Mouse (Mus musculus) lung, adult 2 months (tissue): ENCODE measurements around the gene Trub1. TPM values are rescaled to one million over a fixed set of nuclear protein-coding genes. Genes with fewer than 3 reads are reported as not detected.

Experiments used
- DNase-seq: peaks from one replicate; pipeline ENCODE4 v3.0.0; 2022
- H3K4me1 ChIP-seq: fragments of 200-500 bp; 2 replicates; pipeline ENCODE4 v1.6.1; 2011; ENCODE audit warnings: low read length; ENCODE audit not compliant: control insufficient read depth, insufficient read depth
- H3K4me3 ChIP-seq: fragments of 200-500 bp; replicated peaks from 2 replicates; pipeline ENCODE3; 2011; ENCODE audit warnings: low read depth, mild to moderate bottlenecking, control low read depth, low read length; ENCODE audit errors: extremely low read depth
- CTCF ChIP-seq: fragments of 200-500 bp; IDR thresholded peaks from 2 replicates; pipeline ENCODE4 v1.5.1; 2011; ENCODE audit warnings: mild to moderate bottlenecking, low read length, control low read depth; ENCODE audit not compliant: insufficient read depth
- POLR2A ChIP-seq: fragments of 200-500 bp; IDR thresholded peaks from 2 replicates; pipeline ENCODE4 v1.6.1; 2011; ENCODE audit warnings: low read depth, mild to moderate bottlenecking, control low read depth, low read length, borderline replicate concordance; ENCODE audit errors: extremely low read depth
- WGBS: fragments of 180-500 bp; shearing (Covaris S2); methylation state at CpG from one replicate; pipeline ENCODE4 v1.1.7; 2018; 5-methylcytosine and 5-hydroxymethylcytosine counted together
- polyA plus RNA-seq: library from polyadenylated mRNA; depleted of rRNA; stranded (reverse); fragments of >200 nt; gene quantifications from 2 replicates; pipeline ENCODE4 v1.2.3, GENCODE M21; 2012; rRNA removed

Trub1 gene
- polyA plus RNA-seq, 1 experiment = 3.4 TPM

- DNase-seq = no peak
- no peak for TF ChIP-seq CTCF
- no peak overlapping the region for H3K4me3 ChIP-seq
- no peaks in the 10 kb centered on the region for H3K4me1 ChIP-seq
- 73% methylated on average over 7 of the region's 7 CpGs for WGBS
Measured at GRCm38 (mm10) chr19:57537510-57538182, 84.9 kb downstream of the Trub1 start.

DNA sequence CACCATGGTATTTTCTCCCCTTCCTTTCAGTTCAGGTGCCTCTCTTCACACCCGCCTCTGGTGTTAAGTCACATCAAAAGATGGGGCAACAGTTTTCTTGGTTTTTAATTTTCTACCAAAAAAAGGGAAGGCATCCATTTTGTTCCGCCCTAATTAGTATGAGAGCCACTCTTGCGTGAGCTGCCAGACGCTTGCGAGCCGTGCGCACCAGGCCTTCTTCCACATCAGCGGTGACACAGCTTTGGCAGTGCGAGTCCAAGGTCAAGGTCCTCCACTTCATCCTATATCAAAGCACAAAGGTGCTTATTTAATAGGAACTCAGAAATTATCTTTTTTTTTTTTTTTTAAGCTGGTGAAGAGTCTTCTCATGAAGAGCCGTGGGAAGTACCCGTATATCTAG, 87.4 kb downstream of the Trub1 start:
- no peak for DNase-seq
- TF ChIP-seq POLR2A = no peak
- no peak for TF ChIP-seq CTCF
- no peak overlapping the region for H3K4me3 ChIP-seq
- H3K4me1 ChIP-seq = no peaks in the 10 kb centered on the region
- 94% methylated on average over 11 of the region's 11 CpGs for WGBS

Other genes starting within 250 kb of the Trub1 start
- 53.6 and 71.3 TPM in 2 replicates for gene Ablim1, start 138.0 kb upstream of the Trub1 start, polyA plus RNA-seq
- 12.7 and 17.5 TPM in 2 replicates for gene Fam160b1, start 92.2 kb upstream of the Trub1 start, polyA plus RNA-seq
- 14.4 and 18.6 TPM in 2 replicates for gene Atrnl1, start 158.1 kb downstream of the Trub1 start, polyA plus RNA-seq